Mouse (Mus musculus): ENCODE data around the gene Syngr4.
"Not testable (repeated sequence)": the region's sequence is repeated elsewhere in the genome, so short reads cannot be mapped to it uniquely, and the experiment has no call there.

Syngr4 gene

GRCm38 (mm10) chr7:45916056-45917003 is 19.8 kb upstream of the Syngr4 start:
- peak; percentile 78 for DNase-seq (ENCODE audit: low read depth, low spot score)

GRCm38 (mm10) chr7:45915011-45915410 is 18.5 kb upstream of the Syngr4 start:
- no peak for DNase-seq (ENCODE audit: low read depth, low spot score)

- DNase-seq (ENCODE audit: low read depth, low spot score): no peak
Measured at GRCm38 (mm10) chr7:45914067-45914466, 17.6 kb upstream of the Syngr4 start.

GRCm38 (mm10) chr7:45909145-45909544 is 12.6 kb upstream of the Syngr4 start:
- no peak for DNase-seq (ENCODE audit: low read depth, low spot score)

GRCm38 (mm10) chr7:45908384-45908783 is 11.9 kb upstream of the Syngr4 start:
- no peak for DNase-seq (ENCODE audit: low read depth, low spot score)

GRCm38 (mm10) chr7:45906622-45907021 is 10.1 kb upstream of the Syngr4 start:
- DNase-seq (ENCODE audit: low read depth, low spot score): no peak

- DNase-seq (ENCODE audit: low read depth, low spot score): no peak
Measured at GRCm38 (mm10) chr7:45902481-45903002, 6.0 kb upstream of the Syngr4 start.

GRCm38 (mm10) chr7:45901562-45901961 is 5.0 kb upstream of the Syngr4 start:
- DNase-seq (ENCODE audit: low read depth, low spot score): no peak

GRCm38 (mm10) chr7:45898125-45898524 is 1.6 kb upstream of the Syngr4 start:
- DNase-seq (ENCODE audit: low read depth, low spot score): not testable (repeated sequence)

- DNase-seq (ENCODE audit: low read depth, low spot score): no peak
Measured at GRCm38 (mm10) chr7:45897258-45897757, 794 bp upstream of the Syngr4 start.

- DNase-seq (ENCODE audit: low read depth, low spot score): no peak
Measured at GRCm38 (mm10) chr7:45895931-45896516, 490 bp downstream of the Syngr4 start.

- no peak for DNase-seq (ENCODE audit: low read depth, low spot score)
Measured at GRCm38 (mm10) chr7:45892651-45893050, 3.9 kb downstream of the Syngr4 start.

- no peak for DNase-seq (ENCODE audit: low read depth, low spot score)
Measured at GRCm38 (mm10) chr7:45887246-45887645, 9.3 kb downstream of the Syngr4 start.

GRCm38 (mm10) chr7:45881011-45881410 is 15.5 kb downstream of the Syngr4 start:
- no peak for DNase-seq (ENCODE audit: low read depth, low spot score)

- DNase-seq (ENCODE audit: low read depth, low spot score): no peak
Measured at GRCm38 (mm10) chr7:45880531-45880930, 16.0 kb downstream of the Syngr4 start.

GRCm38 (mm10) chr7:45878278-45878677 is 18.2 kb downstream of the Syngr4 start, which contains the start of gene Grin2d:
Gene Grin2d, minus strand, starts transcription at chr7:45878378.
- DNase-seq (ENCODE audit: low read depth, low spot score): not testable (repeated sequence)

GRCm38 (mm10) chr7:45876895-45877294 is 19.6 kb downstream of the Syngr4 start:
- no peak for DNase-seq (ENCODE audit: low read depth, low spot score)

GRCm38 (mm10) chr7:45873061-45873947 is 23.2 kb downstream of the Syngr4 start:
- DNase-seq (ENCODE audit: low read depth, low spot score): no peak

- peak; percentile 73 for DNase-seq (ENCODE audit: low read depth, low spot score)
Measured at GRCm38 (mm10) chr7:45872624-45873023, 23.9 kb downstream of the Syngr4 start, which contains the start of gene Kdelr1. Gene Kdelr1, plus strand, starts transcription at chr7:45872772.

- DNase-seq (ENCODE audit: low read depth, low spot score): no peak
Measured at GRCm38 (mm10) chr7:45870282-45871058, 26.0 kb downstream of the Syngr4 start.

Data from brain, embryonic 18.5 days (tissue).